In genomic region chr11:84116221-84116620, GRCm38 (mm10) we compare ENCODE assay signal across 16 mouse cellular contexts. TPM values are rescaled to one million over a fixed set of nuclear protein-coding genes. Genes with fewer than 3 reads are reported as not detected.
A peak's percentile ranks its signal among the peaks of the same experiment; 100 is the strongest.
DNase-seq lines count a peak whose midpoint lies in the region; ATAC-seq and TF ChIP-seq lines count a peak whose summit lies in the region.
"Had no signal": no experiment of that assay in that cellular context is flagged by ENCODE, and none has a peak within 500 bp of the region (broad histone marks: within the 10 kb centered on the region; RNA-seq: fewer than 3 reads in every experiment).

No protein-coding gene starts in this region.

- H3K27ac ChIP-seq in left cerebral cortex, adult 2 months: no peak overlapping the region
- no peak overlapping the region for H3K27ac ChIP-seq in MEL (ENCODE audit: control insufficient read depth, low read depth, low read length)
- H3K27ac ChIP-seq: hindbrain, embryonic 10.5 days; limb, embryonic 13.5 days; midbrain, embryonic 15.5 days had no signal

- H3K4me3 ChIP-seq in left cerebral cortex, adult 2 months: no peak overlapping the region
- H3K4me3 ChIP-seq in MEL (ENCODE audit: control insufficient read depth in 1 of 2, insufficient read depth in 1 of 2, low read depth in 2 of 2, low read length in 2 of 2): no peak overlapping the region
- H3K4me3 ChIP-seq: hindbrain, embryonic 10.5 days; limb, embryonic 13.5 days; midbrain, embryonic 15.5 days had no signal

- no peaks in the 10 kb centered on the region for H3K27me3 ChIP-seq in MEL (ENCODE audit: control insufficient read depth in 1 of 2, insufficient read depth in 2 of 2, low read length in 2 of 2)
- H3K27me3 ChIP-seq: limb, embryonic 13.5 days; midbrain, embryonic 15.5 days had no signal

- no peaks in the 10 kb centered on the region for H3K79me2 ChIP-seq in MEL (ENCODE audit: control insufficient read depth, insufficient read depth, low read length, poor library complexity)

- no peak for ATAC-seq in megakaryocyte-erythroid progenitor cell, adult 5-6 weeks (replicated peaks; ENCODE audit: low FRiP score, low TSS enrichment, poor library complexity, severe bottlenecking)
- ATAC-seq: midbrain, embryonic 15.5 days had no signal

- peaks cover 0 to 19% of the 10 kb centered on the region in 2 experiments; a peak in 2 of 4 replicates for H3K36me3 ChIP-seq in MEL (ENCODE audit: control insufficient read depth in 1 of 2, insufficient read depth in 2 of 2, low read length in 2 of 2)

- intact Hi-C loops in heart, postnatal 10 days (cut with DNase I): no loop called here
- intact Hi-C loops in left cerebral cortex, adult 2 months (cut with DNase I): no loop called here
- intact Hi-C loops in left cerebral cortex, postnatal 4 days (cut with DNase I): no loop called here

- TF ChIP-seq CTCF in left cerebral cortex, adult 2 months (IDR thresholded peaks at IDR 0.05): peak; percentile 58
- peak; percentile 5 to 53 (median 43); a peak in 4 of 6 replicates for TF ChIP-seq CTCF in MEL (IDR thresholded peaks at IDR 0.05 in 2 of 3, conservative IDR thresholded peaks at IDR 0.05 in 1 of 3; ENCODE audit: control insufficient read depth in 1 of 3, insufficient read depth in 1 of 3, low read depth in 2 of 3, low read length in 3 of 3, poor library complexity in 1 of 3, severe bottlenecking in 1 of 3)

- H3K9me3 ChIP-seq in MEL (replicated peaks; ENCODE audit: insufficient read depth, low read length): no peaks in the 10 kb centered on the region
- H3K9me3 ChIP-seq: hindbrain, embryonic 10.5 days; limb, embryonic 13.5 days; midbrain, embryonic 15.5 days had no signal

- TF ChIP-seq RAD21 in MEL (IDR thresholded peaks at IDR 0.05; ENCODE audit: low read depth, low read length): peak; percentile 7

- TF ChIP-seq POLR2A in MEL (IDR thresholded peaks at IDR 0.05; ENCODE audit: control insufficient read depth in 1 of 2, insufficient read depth in 1 of 2, low read depth in 1 of 2, low read length in 2 of 2, poor library complexity in 1 of 2): no peak

- TF ChIP-seq EP300 in MEL (IDR thresholded peaks at IDR 0.05; ENCODE audit: low read depth in 1 of 2, low read length in 2 of 2): no peak

- peak; percentile 37 for DNase-seq in heart, adult 11 months
- DNase-seq in heart, postnatal 10 days: no peak
- no peak for DNase-seq in left cerebral cortex, adult 2 months (ENCODE audit: extremely low spot score in 1 of 2, low spot score in 2 of 2)
- DNase-seq in left cerebral cortex, postnatal 4 days: no peak
- peak; percentile 39 for DNase-seq in 416B (ENCODE audit: low read depth)
- peak; percentile 55 for DNase-seq in MEL (ENCODE audit: low read depth, low spot score)
- DNase-seq in frontal cortex, postnatal 36 days (ENCODE audit: low spot score in 2 of 2): no peak
- DNase-seq: kidney, postnatal 10 days had no signal

- H3K4me1 ChIP-seq in MEL (ENCODE audit: control insufficient read depth in 1 of 2, insufficient read depth in 2 of 2, low read length in 2 of 2): no peaks in the 10 kb centered on the region
- H3K4me1 ChIP-seq: hindbrain, embryonic 10.5 days; limb, embryonic 13.5 days; midbrain, embryonic 15.5 days had no signal

- H3K9ac ChIP-seq in MEL (ENCODE audit: control insufficient read depth, low read depth, low read length, poor library complexity, severe bottlenecking): no peak overlapping the region
- H3K9ac ChIP-seq: limb, embryonic 13.5 days; midbrain, embryonic 15.5 days had no signal

TF ChIP-seq in MEL, 35 proteins besides CTCF, POLR2A, EP300 and RAD21:
- TF ChIP-seq MEF2A (IDR thresholded peaks at IDR 0.05; ENCODE audit: extremely low read depth, insufficient replicate concordance, low read depth, low read length, poor library complexity, severe bottlenecking) (no peak), ZNF384 (IDR thresholded peaks at IDR 0.05; ENCODE audit: low read depth, low read length) (0 out of 2 replicates have a peak, but pooled peaks have one; percentile 43), MYC (IDR thresholded peaks at IDR 0.05; ENCODE audit: low read depth, low read length) (peak; percentile 80; the same call in 1 of the 2 replicates)
TF ChIP-seq in MEL: peak in this region for 2.

RNA-seq across cellular contexts. Expression of gene Tada2a, which starts 13.2 kb away (rescaled TPM):
- 1 to 10 TPM; 8.4 to 8.8 TPM for total RNA-seq in heart, postnatal 10 days (2021)
- total RNA-seq in left cerebral cortex, adult 2 months (2021): 10 to 100 TPM; 34.0 to 35.5 TPM
- total RNA-seq in left cerebral cortex, postnatal 4 days (2021): 10 to 100 TPM; 41.0 to 46.5 TPM
- 32.3 and 37.8 TPM in 2 replicates for total RNA-seq in MEL (2012; rRNA removed)
- 10 to 100 TPM in 1 of 2 experiments, not detected in 1; 35.9 TPM for polyA plus RNA-seq in MEL (2012; ENCODE audit: insufficient read depth in 1 of 2, insufficient read length in 2 of 2, low read depth in 1 of 2, low replicate concordance in 2 of 2, missing spikeins in 1 of 2)
- total RNA-seq in megakaryocyte-erythroid progenitor cell, adult 5-6 weeks (2014; fragmentation: Nextera tagmentation): 35.2 and 37.8 TPM in 2 replicates
- total RNA-seq in megakaryocyte-erythroid progenitor cell, adult 5-6 weeks (2017): 35.0 and 38.3 TPM in 2 replicates

RNA-seq across cellular contexts. Expression of gene Acaca, which starts 13.3 kb away (rescaled TPM):
- total RNA-seq in heart, postnatal 10 days (2021): 10 to 100 TPM; 15.6 to 16.6 TPM
- 10 to 100 TPM; 80.8 to 81.2 TPM for total RNA-seq in left cerebral cortex, adult 2 months (2021)
- total RNA-seq in left cerebral cortex, postnatal 4 days (2021): 100 to 1,000 TPM; 186 to 187 TPM
- 52.0 and 61.5 TPM in 2 replicates for total RNA-seq in MEL (2012; rRNA removed)
- 10 to 100 TPM; 32.0 to 33.9 TPM for polyA plus RNA-seq in MEL (2012; ENCODE audit: insufficient read depth in 1 of 2, insufficient read length in 2 of 2, low read depth in 1 of 2, low replicate concordance in 2 of 2, missing spikeins in 1 of 2)
- total RNA-seq in megakaryocyte-erythroid progenitor cell, adult 5-6 weeks (2014; fragmentation: Nextera tagmentation): 30.2 and 41.0 TPM in 2 replicates
- total RNA-seq in megakaryocyte-erythroid progenitor cell, adult 5-6 weeks (2017): 22.5 and 38.4 TPM in 2 replicates

RNA-seq across cellular contexts. Expression of gene Dusp14, which starts 47.2 kb away (rescaled TPM):
- total RNA-seq in heart, postnatal 10 days (2021): under 1 TPM; 0.43 to 0.79 TPM
- total RNA-seq in left cerebral cortex, adult 2 months (2021): 10 to 100 TPM; 80.7 to 92.7 TPM
- 1 to 10 TPM; 6.3 to 7.1 TPM for total RNA-seq in left cerebral cortex, postnatal 4 days (2021)
- total RNA-seq in MEL (2012; rRNA removed): 6.6 and 7.9 TPM in 2 replicates
- 1 to 10 TPM in 1 of 2 experiments, not detected in 1; 9.7 TPM for polyA plus RNA-seq in MEL (2012; ENCODE audit: insufficient read depth in 1 of 2, insufficient read length in 2 of 2, low read depth in 1 of 2, low replicate concordance in 2 of 2, missing spikeins in 1 of 2)
- total RNA-seq in megakaryocyte-erythroid progenitor cell, adult 5-6 weeks (2014; fragmentation: Nextera tagmentation): not detected in 2 replicates
- not detected in 2 replicates for total RNA-seq in megakaryocyte-erythroid progenitor cell, adult 5-6 weeks (2017)

RNA-seq across cellular contexts. Expression of gene Gm11437, which starts 51.1 kb away (rescaled TPM):
- total RNA-seq in heart, postnatal 10 days (2021): not detected
- not detected for total RNA-seq in left cerebral cortex, adult 2 months (2021)
- not detected for total RNA-seq in left cerebral cortex, postnatal 4 days (2021)
- not detected in 2 replicates for total RNA-seq in MEL (2012; rRNA removed)
- not detected for polyA plus RNA-seq in MEL (2012; ENCODE audit: insufficient read depth in 1 of 2, insufficient read length in 2 of 2, low read depth in 1 of 2, low replicate concordance in 2 of 2, missing spikeins in 1 of 2)
- not detected in 2 replicates for total RNA-seq in megakaryocyte-erythroid progenitor cell, adult 5-6 weeks (2014; fragmentation: Nextera tagmentation)
- total RNA-seq in megakaryocyte-erythroid progenitor cell, adult 5-6 weeks (2017): not detected in 2 replicates
- total RNA-seq: gastrocnemius, postnatal 25 days had no signal
- polyA plus RNA-seq: embryonic facial prominence, embryonic 14.5 days; heart, embryonic 11.5 days; limb, embryonic 13.5 days; stomach, embryonic 14.5 days had no signal

Comparison
In these comparisons a context has a peak if more than half of its experiments do, and no peak if none do; other contexts are left out.
1. DNase-seq: peak in heart, adult 11 months (single experiment), 416B (single experiment) and MEL (single experiment); none in heart, postnatal 10 days (0 of 2), left cerebral cortex, adult 2 months (0 of 2), left cerebral cortex, postnatal 4 days (single experiment) and frontal cortex, postnatal 36 days (0 of 2).